Mouse (Mus musculus) heart, adult 8-10 months (tissue): ENCODE measurements at regions not wholly inside any gene's neighbourhood (a gene's known extent, or its start where the extent isn't known, plus 50 kb on each side); places are given as distances from the start of the nearest gene placed in this dataset.
"Not testable (repeated sequence)": the region's sequence is repeated elsewhere in the genome, so short reads cannot be mapped to it uniquely, and the experiment has no call there.

Source experiments
- DNase-seq: peaks from one replicate; pipeline ENCODE4 v3.0.0; 2022; ENCODE audit warnings: low spot score

DNA sequence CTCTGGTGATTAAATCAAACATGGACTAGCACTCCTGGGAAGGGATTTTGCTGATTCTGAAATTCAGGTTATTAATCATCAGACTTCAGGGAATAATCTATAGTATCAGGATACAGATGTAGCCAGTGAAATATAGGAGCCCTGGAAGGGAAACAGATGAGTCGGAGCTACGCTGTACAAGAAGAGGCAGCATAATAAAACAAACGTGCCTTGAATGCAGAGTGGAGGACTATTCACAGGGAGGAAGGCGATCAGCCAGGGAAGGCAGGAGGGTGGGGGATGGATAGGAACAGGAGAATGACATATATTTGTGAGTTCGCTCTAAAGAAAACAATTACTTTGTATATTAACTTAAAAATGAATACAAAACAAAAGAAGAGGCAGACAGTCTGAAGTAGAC is 286.6 kb upstream of the Got2 start:
- DNase-seq, result no peak

GRCm38 (mm10) chr8:96164933-96165332 is 276.6 kb upstream of the Got2 start:
- no peak for DNase-seq

DNA sequence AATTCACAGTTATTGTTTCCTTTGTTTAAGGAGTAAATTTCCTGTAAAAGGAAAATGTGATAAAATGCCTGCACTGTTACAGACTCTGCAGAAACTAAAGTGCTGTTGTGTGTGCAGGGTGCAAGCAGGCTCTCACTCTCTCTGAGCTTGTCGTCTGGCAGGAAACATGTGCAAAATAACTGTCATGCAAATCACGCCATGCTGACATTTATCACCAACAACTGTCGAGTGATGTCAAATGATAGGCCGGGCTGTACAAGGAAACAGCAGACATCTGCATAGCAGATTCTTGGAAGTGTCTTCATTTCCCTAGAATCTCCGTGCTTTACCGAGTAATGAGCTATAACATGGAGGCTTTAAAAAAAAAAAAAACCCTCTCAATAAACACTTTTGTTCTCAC is 271.6 kb upstream of the Got2 start:
- DNase-seq, result no peak

DNA sequence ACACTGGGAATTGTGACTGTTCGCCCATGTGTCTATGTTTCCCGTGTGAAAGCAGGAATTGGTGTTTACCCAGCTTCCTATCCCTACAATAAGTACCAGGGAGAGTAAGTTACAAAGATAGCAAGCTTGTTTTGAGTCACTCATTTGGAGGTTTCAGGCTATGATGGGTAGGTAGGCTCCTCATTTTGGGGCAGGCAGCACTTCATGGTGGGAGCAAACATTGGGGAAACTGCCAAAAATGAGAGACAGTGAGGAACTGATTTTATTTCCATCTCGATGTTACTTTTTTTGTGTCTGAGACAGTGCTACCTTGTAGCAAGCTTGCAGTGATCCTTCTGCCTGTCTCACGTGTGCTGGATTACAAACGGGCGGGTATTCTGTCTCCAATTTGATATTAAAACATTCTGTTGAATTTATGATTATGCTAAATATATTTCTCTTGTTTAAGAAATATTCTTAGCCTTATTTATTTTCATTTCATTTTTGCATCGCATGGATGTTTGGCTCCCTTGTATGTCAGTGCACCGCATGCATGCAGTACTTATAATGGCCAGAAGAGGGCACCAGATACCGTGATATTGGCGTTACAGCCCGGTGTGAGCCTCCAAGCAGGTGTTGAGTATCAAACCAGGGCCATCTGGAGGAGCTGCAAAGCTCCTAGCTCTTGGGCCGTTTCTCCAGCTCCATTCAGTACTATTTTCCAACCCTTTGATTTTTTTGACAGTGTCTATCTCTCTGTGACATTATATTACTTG is 264.3 kb upstream of the Got2 start:
- peak; percentile 24 for DNase-seq

DNA sequence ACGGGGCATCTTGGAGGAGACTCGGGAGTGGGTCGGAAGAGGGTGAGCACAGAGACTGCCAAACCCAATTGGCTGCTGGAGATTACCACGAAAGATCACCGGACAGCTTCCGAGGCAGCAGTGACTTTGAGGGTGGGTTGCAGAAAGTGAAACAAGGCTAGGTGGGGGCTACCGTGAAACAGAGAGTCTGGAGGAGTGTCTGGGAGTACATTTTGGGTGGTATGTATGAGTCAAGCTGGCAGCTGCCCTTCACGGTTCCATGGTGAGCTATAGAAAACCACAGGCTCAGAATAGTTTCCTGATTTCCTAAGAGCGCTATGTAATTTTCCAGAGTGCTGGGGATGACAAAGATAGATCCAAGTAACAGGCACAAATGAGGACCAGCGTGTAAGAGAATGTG is 263.7 kb upstream of the Got2 start:
- no peak for DNase-seq

- no peak for DNase-seq
Observed at GRCm38 (mm10) chr8:96151065-96151472, 262.7 kb upstream of the Got2 start.

GRCm38 (mm10) chr8:96132183-96132582 is 243.8 kb upstream of the Got2 start:
- no peak for DNase-seq

DNA sequence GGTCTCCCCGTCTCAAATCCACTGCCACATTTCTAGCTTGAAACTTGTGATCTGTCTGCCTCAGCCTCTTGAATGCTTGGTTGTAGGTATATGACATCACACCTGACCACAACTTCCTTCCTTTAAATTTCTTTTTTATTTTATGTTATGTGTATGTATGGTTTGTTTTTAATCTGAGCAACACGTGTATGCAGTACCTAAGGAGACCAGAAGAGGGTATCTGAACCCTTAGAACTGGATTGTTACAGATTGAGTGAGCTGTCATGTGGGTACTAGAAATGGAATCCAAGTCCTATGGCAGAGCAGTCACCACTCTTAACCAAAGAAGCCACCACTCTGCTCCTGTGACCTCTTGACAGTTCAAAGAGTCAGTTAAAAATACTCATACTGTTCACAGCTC is 240.0 kb upstream of the Got2 start:
- DNase-seq, result no peak

DNA sequence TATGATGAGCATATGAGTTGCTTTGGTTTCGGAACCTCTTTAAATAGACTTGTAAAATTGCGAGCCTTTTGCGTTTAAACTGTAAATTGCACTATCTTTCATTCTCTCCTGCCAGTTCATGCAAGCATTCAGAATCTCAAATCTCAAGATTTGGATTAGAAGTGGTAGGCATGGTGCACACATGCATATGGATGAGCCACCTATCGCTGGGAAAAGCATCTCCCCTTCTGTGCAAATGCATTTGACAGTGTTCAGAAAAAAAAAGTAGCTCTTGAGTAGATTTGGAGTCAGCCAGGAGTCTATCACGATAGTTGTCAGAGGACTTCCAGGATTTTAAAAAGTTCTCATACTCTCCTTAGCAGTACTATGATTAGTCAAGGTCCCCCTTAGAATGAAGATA is 212.5 kb upstream of the Got2 start:
- no peak for DNase-seq

GRCm38 (mm10) chr8:96092931-96093330 is 204.6 kb upstream of the Got2 start:
- no peak for DNase-seq

DNA sequence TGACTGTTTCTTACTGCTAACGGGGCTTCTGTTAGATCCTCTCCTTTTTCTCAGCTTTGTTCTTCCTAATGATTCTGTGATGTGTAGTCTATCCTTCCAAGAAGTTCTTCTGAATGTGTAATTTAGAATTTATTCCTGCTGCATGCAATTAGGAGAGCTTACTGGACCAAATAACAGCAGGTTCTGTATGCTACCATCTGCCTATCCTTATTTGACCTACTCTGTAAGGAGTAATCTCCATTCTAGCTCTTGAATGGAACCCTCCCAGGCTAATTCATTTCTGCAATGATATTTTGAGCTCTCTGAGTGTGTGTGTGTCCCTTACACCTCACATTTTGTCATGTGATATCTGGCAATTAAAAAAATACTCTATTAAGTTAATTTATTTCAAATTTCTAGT is 201.9 kb upstream of the Got2 start:
- no peak for DNase-seq

- DNase-seq, result no peak
Observed at GRCm38 (mm10) chr8:96068306-96068705, 180.0 kb upstream of the Got2 start.

DNA sequence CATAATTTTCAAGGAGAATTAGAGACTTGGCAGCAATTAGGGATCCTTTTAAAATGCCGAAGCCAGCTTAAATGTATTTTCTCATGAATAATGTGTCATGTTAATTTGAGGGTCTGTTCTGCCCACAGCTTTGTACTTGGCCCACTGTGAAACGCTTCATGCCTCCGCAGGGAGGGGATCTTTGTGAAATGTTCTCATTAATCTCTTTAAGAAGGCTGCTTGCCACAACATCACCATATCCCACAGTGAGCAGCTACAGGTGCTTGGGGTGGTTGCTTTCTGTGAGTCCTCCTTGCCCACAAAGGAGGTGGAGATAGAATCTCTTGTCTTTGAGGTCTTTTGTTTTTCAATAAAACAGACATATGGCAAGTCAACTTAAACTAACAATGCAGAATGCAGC is 159.3 kb upstream of the Got2 start:
- no peak for DNase-seq

DNA sequence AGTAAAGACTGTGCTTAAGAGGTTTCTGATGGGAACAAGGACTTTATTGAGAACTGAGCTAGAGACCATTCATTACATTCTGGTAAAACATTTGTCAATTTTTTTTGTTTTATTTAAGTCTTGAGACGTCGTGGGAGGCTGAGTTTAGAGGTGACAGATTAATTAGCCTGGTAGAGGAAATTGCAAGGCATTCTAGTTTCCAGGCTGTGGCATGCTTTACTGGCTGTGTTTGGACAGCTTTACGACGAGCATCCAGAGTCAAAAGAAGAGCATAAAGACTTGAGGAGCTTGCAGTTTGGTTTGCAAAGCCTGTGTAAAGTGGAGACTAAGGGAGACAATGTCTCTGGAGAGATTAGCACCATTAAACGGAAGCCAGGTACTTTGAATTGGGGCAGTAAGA is 154.0 kb upstream of the Got2 start:
- DNase-seq, result no peak

- no peak for DNase-seq
Observed at GRCm38 (mm10) chr8:96040216-96040615, 151.9 kb upstream of the Got2 start.

DNA sequence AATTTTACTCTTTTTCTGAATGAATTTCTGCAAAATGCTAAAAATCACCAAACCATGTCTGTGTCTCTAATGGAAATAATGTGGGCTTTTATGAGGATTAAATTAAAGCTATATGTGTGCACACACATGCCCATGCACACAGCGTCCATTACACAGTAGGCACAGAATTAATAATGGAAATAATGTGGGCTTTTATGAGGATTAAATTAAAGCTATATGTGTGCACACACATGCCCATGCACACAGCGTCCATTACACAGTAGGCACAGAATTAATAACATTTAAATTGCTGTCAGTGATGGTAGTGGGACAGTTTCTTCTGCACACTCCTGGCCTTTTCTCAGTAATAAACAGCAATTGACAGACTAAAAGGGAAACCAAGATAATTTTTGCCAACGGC is 130.4 kb upstream of the Got2 start:
- not testable (repeated sequence) for DNase-seq

DNA sequence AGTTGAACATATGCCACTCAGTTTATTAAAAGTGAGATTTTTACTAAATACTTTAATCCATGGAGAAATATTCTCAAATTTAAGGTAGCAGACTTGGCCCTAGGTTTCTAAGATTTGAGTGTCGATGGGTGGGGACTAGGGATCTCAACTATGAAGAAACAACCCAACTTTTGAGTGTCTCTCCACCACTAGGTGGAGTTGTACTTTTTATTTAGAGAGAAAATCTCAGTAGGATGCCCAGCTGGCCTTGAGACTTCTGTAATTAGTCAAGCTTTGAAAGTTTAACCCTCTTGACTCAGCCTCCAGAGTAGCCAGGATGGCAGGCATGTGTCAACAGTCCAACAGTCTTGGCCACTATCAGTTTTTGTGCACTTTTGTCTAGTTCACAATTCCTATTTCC is 123.7 kb upstream of the Got2 start:
- DNase-seq, result no peak

DNA sequence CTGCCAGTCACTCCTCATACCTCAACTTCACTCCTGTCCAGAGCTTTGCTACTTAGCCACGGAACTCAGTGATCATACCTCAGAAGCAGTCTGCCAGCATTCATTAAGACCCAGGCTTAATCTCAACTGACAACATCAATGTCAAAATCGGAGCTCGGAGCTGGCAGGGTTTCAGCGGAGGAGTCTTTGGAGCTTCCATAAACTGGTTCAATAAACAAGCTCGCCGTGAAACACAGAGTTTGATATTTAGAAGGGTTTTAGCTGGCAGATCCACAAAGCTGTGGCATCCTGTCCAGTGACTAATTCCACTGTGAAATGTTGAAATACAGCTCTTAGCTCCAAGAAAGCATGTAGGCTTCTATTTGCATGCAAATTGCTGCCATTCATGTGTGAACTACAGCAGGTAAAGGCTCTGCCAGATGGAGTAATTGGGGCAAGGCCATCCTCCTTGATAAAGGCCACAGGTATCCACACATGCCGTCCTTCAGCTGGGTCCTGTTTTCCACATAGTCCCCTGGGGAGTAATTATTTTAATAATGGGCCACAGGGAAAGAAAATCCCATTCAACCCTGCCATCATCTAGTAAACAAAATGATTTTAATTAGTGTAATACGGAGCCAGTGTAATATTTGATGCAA is 103.6 kb upstream of the Got2 start:
- no peak for DNase-seq

DNA sequence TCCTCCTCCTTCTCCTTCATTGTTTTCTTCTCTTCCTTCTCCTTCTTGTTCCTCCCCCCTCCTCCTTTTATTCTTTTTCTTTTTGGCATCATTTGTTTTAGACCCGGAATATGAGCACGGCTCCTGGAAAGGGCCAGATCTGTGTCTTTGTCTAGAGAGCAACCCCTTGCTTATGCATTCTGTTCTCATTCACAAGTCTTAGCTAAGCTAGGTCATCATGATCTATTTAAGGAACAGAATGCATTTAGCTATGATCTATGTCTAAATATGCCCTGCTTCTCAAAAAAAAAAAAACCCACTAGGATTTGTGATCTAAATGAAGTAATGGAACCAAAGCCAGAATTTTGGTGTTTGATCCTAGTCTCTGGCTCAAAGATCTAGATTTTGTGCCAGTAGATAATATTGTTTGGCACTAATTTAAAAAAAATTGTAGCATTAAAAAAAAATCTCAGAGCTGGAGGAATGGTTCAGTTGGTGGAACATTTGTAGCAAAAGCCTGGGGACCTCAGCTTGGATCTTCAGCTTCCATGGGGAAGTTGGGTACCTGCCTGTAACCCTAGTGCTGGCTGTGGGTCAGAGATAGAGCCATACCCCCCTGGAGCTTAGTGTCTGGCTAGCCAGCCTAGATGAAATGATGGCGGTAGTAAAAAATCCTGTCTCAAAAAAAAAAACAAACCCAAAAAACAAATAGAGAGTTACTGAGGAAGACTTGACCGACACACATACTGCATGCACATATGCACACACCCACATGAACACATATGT is 100.5 kb upstream of the Got2 start:
- DNase-seq, result no peak

DNA sequence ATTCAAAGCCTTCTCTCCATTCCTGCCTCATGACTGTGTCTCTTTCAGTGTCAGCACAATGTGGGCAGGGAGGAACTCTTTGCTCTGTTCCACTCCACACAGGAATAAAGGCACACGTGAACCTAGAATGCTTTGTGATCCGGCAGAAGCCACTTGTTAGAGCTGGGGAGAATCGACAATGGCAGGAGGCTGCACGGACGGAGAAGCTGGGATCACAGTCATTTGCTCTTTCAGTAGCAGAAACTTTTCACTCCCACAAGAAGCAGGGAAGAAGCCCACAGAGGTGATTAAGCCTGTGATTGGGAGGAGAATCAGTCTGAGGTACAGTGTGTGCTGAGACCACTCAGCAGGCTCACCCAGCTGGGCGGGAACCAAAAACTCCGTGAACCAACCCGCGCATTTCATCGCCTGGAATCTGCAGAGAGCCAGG is 98.7 kb upstream of the Got2 start:
- no peak for DNase-seq

DNA sequence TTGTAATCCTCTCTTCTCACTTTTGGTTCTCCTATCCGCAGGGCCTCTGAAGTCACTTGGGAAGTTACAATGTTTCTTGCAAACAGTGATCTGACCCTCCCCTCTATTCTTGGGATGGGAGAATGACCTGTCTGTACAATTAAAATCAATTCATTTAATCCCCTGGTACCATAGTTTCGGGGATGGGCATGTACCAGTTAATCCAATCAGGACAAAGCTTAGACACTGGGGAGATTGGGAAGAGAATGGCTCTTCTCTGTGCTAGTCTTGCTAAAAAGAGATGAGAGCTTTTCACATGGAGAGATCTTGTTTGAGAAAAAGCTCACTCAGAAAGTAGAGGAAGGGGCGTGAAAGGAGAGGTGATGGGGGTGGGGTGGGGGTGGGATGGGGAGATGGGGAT is 98.1 kb upstream of the Got2 start:
- no peak for DNase-seq

DNA sequence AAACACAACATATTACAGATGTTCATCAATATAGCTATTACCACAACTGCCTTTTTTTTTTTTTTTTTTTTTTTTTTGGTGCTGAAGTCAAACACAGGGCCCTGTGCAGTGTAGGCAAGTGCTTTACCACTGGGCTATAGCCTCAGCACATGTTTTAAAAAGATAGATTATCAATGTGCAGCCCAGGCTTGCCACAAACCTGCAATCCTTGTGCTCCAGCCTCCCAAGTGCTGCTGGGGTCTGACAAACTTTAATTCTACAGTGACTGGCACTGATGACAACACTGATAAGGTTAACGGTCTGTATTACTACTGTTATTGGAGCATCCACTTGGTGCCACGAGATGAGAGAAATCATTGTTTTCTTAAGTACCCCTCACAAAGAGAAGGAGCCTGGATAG is 95.3 kb upstream of the Got2 start:
- DNase-seq, result no peak

- no peak for DNase-seq
Observed at GRCm38 (mm10) chr8:95980405-95980804, 92.1 kb upstream of the Got2 start.
